Mouse (Mus musculus) stomach, embryonic 15.5 days (tissue): ENCODE results near the gene Cebpa. TPM values are rescaled to one million over a fixed set of nuclear protein-coding genes. Genes with fewer than 3 reads are reported as not detected.
A peak's percentile ranks its signal among the peaks of the same experiment; 100 is the strongest.

Experiments
- ATAC-seq: fragments of 200-750 bp; cut with Nextera tagmentation; 2 replicates; pipeline ENCODE4 v1.8.0; 2017; ENCODE audit warnings: low read depth, moderate number of reproducible peaks, moderate TSS enrichment; ENCODE audit not compliant: insufficient read depth, low FRiP score
- H3K27ac ChIP-seq: fragments of 300-500 bp; sonication (generic); 2 replicates; pipeline ENCODE4 v1.5.1; 2015; ENCODE audit warnings: mild to moderate bottlenecking, inconsistent platforms
- H3K27me3 ChIP-seq: fragments of 300-500 bp; sonication (generic); replicated peaks from 2 replicates; pipeline ENCODE4 v1.6.1; 2015; ENCODE audit warnings: inconsistent platforms
- H3K36me3 ChIP-seq: fragments of 300-500 bp; sonication (generic); 2 replicates; pipeline ENCODE4 v1.6.1; 2015; ENCODE audit warnings: inconsistent platforms
- H3K4me1 ChIP-seq: fragments of 300-500 bp; sonication (generic); 2 replicates; pipeline ENCODE4 v1.6.1; 2015; ENCODE audit warnings: inconsistent platforms
- H3K4me2 ChIP-seq: fragments of 300-500 bp; sonication (generic); 2 replicates; pipeline ENCODE4 v1.6.1; 2015; ENCODE audit warnings: mild to moderate bottlenecking, inconsistent platforms
- H3K4me3 ChIP-seq: fragments of 300-500 bp; sonication (generic); replicated peaks from 2 replicates; pipeline ENCODE4 v1.5.1; 2015; ENCODE audit warnings: inconsistent platforms
- H3K9ac ChIP-seq: fragments of 300-500 bp; sonication (generic); 2 replicates; pipeline ENCODE4 v1.6.1; 2015; ENCODE audit warnings: inconsistent platforms
- H3K9me3 ChIP-seq: fragments of 300-500 bp; sonication (generic); 2 replicates; pipeline ENCODE4 v1.6.1; 2016; ENCODE audit warnings: inconsistent platforms
- WGBS: fragments of 180-500 bp; shearing (Covaris S2); methylation state at CpG from one replicate; pipeline ENCODE4 v1.1.7; 2015; 5-methylcytosine and 5-hydroxymethylcytosine counted together
- polyA plus RNA-seq: library from polyadenylated mRNA; unstranded; fragments of >200 nt; fragmentation: Nextera tagmentation; extraction: Ambion mirVana; gene quantifications from 2 replicates; pipeline ENCODE4 v1.2.1, GENCODE M21; 2015

The Cebpa gene
- polyA plus RNA-seq, 1 experiment from 2014 or later, result 6.6 TPM

- H3K4me3 ChIP-seq, result no peak overlapping the region
- no peaks in the 10 kb centered on the region for H3K27me3 ChIP-seq
- H3K36me3 ChIP-seq, result no peaks in the 10 kb centered on the region
- 17% methylated on average over 3 of the region's 3 CpGs for WGBS
- no peak for ATAC-seq
- H3K4me1 ChIP-seq, result 0 out of 2 replicates have a peak, but pooled peaks cover 7% of the 10 kb centered on the region
- H3K4me2 ChIP-seq, result no peak overlapping the region
- H3K27ac ChIP-seq, result no peak overlapping the region
- no peaks in the 10 kb centered on the region for H3K9me3 ChIP-seq
- no peak overlapping the region for H3K9ac ChIP-seq
Observed at GRCm38 (mm10) chr7:35107630-35108029, 11.5 kb upstream of the Cebpa start.

GRCm38 (mm10) chr7:35108046-35108445 is 11.0 kb upstream of the Cebpa start:
- H3K4me1 ChIP-seq, result 0 out of 2 replicates have a peak, but pooled peaks cover 11% of the 10 kb centered on the region
- H3K27me3 ChIP-seq, result no peaks in the 10 kb centered on the region
- no peak overlapping the region for H3K4me3 ChIP-seq
- no peaks in the 10 kb centered on the region for H3K9me3 ChIP-seq
- ATAC-seq, result no peak
- H3K36me3 ChIP-seq, result no peaks in the 10 kb centered on the region
- H3K27ac ChIP-seq, result no peak overlapping the region
- H3K9ac ChIP-seq, result no peak overlapping the region
- WGBS, result 31% methylated on average over 2 of the region's 2 CpGs
- no peak overlapping the region for H3K4me2 ChIP-seq

- Histone ChIP-seq H3K9me3 (no peaks in the 10 kb centered on the region), H3K4me3 (no peak overlapping the region), H3K4me2 (no peak overlapping the region), H3K9ac (no peak overlapping the region), H3K4me1 (0 out of 2 replicates have a peak, but pooled peaks cover 11% of the 10 kb centered on the region), H3K27ac (peak overlapping the region; percentile 12; the same call in 1 of the 2 replicates), H3K27me3 (no peaks in the 10 kb centered on the region), H3K36me3 (no peaks in the 10 kb centered on the region)
- WGBS, result 55% methylated on average over 6 of the region's 6 CpGs
- ATAC-seq, result no peak
Observed at GRCm38 (mm10) chr7:35108663-35109062, 10.4 kb upstream of the Cebpa start.

- H3K9ac ChIP-seq, result no peak overlapping the region
- ATAC-seq, result peak; percentile 29; the same call in 1 of the 2 replicates
- no peaks in the 10 kb centered on the region for H3K36me3 ChIP-seq
- H3K4me3 ChIP-seq, result no peak overlapping the region
- H3K9me3 ChIP-seq, result no peaks in the 10 kb centered on the region
- H3K4me1 ChIP-seq, result peaks cover 17% of the 10 kb centered on the region
- WGBS, result 29% methylated on average over 4 of the region's 4 CpGs
- 0 out of 2 replicates have a peak, but pooled peaks cover 4% of the 10 kb centered on the region for H3K27me3 ChIP-seq
- peak overlapping the region; percentile 16; the same call in 1 of the 2 replicates for H3K27ac ChIP-seq
- no peak overlapping the region for H3K4me2 ChIP-seq
Observed at GRCm38 (mm10) chr7:35113136-35113535, 6.0 kb upstream of the Cebpa start.

GRCm38 (mm10) chr7:35113721-35114120 is 5.4 kb upstream of the Cebpa start:
- Histone ChIP-seq H3K27ac (no peak overlapping the region), H3K4me3 (no peak overlapping the region), H3K9me3 (no peaks in the 10 kb centered on the region), H3K36me3 (no peaks in the 10 kb centered on the region), H3K4me2 (no peak overlapping the region), H3K4me1 (peaks cover 18% of the 10 kb centered on the region), H3K27me3 (0 out of 2 replicates have a peak, but pooled peaks cover 4% of the 10 kb centered on the region), H3K9ac (no peak overlapping the region)
- WGBS, result 65% methylated on average over 5 of the region's 5 CpGs
- ATAC-seq, result no peak

- no peaks in the 10 kb centered on the region for H3K36me3 ChIP-seq
- H3K9me3 ChIP-seq, result no peaks in the 10 kb centered on the region
- ATAC-seq, result peak; percentile 49; the same call in 1 of the 2 replicates
- peaks cover 25% of the 10 kb centered on the region for H3K27me3 ChIP-seq
- no peak overlapping the region for H3K4me3 ChIP-seq
- H3K27ac ChIP-seq, result peak overlapping the region; percentile 92
- WGBS, result 47% methylated on average over 3 of the region's 3 CpGs
- H3K9ac ChIP-seq, result no peak overlapping the region
- no peak overlapping the region for H3K4me2 ChIP-seq
- H3K4me1 ChIP-seq, result peaks cover 31% of the 10 kb centered on the region
Observed at GRCm38 (mm10) chr7:35116524-35116923, 2.6 kb upstream of the Cebpa start.

GRCm38 (mm10) chr7:35117052-35117451 is 2.0 kb upstream of the Cebpa start:
- Histone ChIP-seq H3K27ac (peak overlapping the region; percentile 92), H3K9me3 (no peaks in the 10 kb centered on the region), H3K9ac (no peak overlapping the region), H3K36me3 (no peaks in the 10 kb centered on the region), H3K4me2 (no peak overlapping the region), H3K4me1 (peaks cover 33% of the 10 kb centered on the region), H3K27me3 (peaks cover 27% of the 10 kb centered on the region), H3K4me3 (no peak overlapping the region)
- no peak for ATAC-seq
- 38% methylated on average over 5 of the region's 5 CpGs for WGBS

- WGBS, result 2% methylated on average over 25 of the region's 25 CpGs
- ATAC-seq, result no peak
- peak overlapping the region; percentile 63 for H3K4me3 ChIP-seq
- peak overlapping the region; percentile 98 for H3K4me2 ChIP-seq
- H3K27me3 ChIP-seq, result peaks cover 33% of the 10 kb centered on the region
- peak overlapping the region; percentile 43; the same call in 1 of the 2 replicates for H3K9ac ChIP-seq
- peak overlapping the region; percentile 92 for H3K27ac ChIP-seq
- no peaks in the 10 kb centered on the region for H3K9me3 ChIP-seq
- peaks cover 34% of the 10 kb centered on the region for H3K4me1 ChIP-seq
- H3K36me3 ChIP-seq, result no peaks in the 10 kb centered on the region
Observed at GRCm38 (mm10) chr7:35117761-35118098, 1.4 kb upstream of the Cebpa start.

- H3K9ac ChIP-seq, result peak overlapping the region; percentile 43; the same call in 1 of the 2 replicates
- peak overlapping the region; percentile 92 for H3K27ac ChIP-seq
- peak overlapping the region; percentile 63 for H3K4me3 ChIP-seq
- peaks cover 31% of the 10 kb centered on the region for H3K4me1 ChIP-seq
- H3K27me3 ChIP-seq, result peaks cover 33% of the 10 kb centered on the region
- no peaks in the 10 kb centered on the region for H3K36me3 ChIP-seq
- ATAC-seq, result peak; percentile 61
- no peaks in the 10 kb centered on the region for H3K9me3 ChIP-seq
- peak overlapping the region; percentile 98 for H3K4me2 ChIP-seq
- under 1% methylated on average over 49 of the region's 49 CpGs for WGBS
Observed at GRCm38 (mm10) chr7:35118099-35118781, 853 bp upstream of the Cebpa start.

GRCm38 (mm10) chr7:35119506-35120145 is 533 bp downstream of the Cebpa start:
- H3K27me3 ChIP-seq, result peaks cover 33% of the 10 kb centered on the region
- H3K9ac ChIP-seq, result peak overlapping the region; percentile 38
- H3K4me2 ChIP-seq, result peak overlapping the region; percentile 98
- no peaks in the 10 kb centered on the region for H3K36me3 ChIP-seq
- ATAC-seq, result no peak
- H3K9me3 ChIP-seq, result no peaks in the 10 kb centered on the region
- peaks cover 36% of the 10 kb centered on the region for H3K4me1 ChIP-seq
- under 1% methylated on average over 61 of the region's 83 CpGs for WGBS
- peak overlapping the region; percentile 74 for H3K27ac ChIP-seq
- peak overlapping the region; percentile 63 for H3K4me3 ChIP-seq

- H3K9ac ChIP-seq, result peak overlapping the region; percentile 38
- peak overlapping the region; percentile 98 for H3K4me2 ChIP-seq
- WGBS, result 2% methylated on average over 53 of the region's 53 CpGs
- peak overlapping the region; percentile 63 for H3K4me3 ChIP-seq
- peaks cover 33% of the 10 kb centered on the region for H3K27me3 ChIP-seq
- no peaks in the 10 kb centered on the region for H3K36me3 ChIP-seq
- H3K4me1 ChIP-seq, result peaks cover 36% of the 10 kb centered on the region
- no peak overlapping the region for H3K27ac ChIP-seq
- ATAC-seq, result no peak
- no peaks in the 10 kb centered on the region for H3K9me3 ChIP-seq
Observed at GRCm38 (mm10) chr7:35120146-35120691, 1.1 kb downstream of the Cebpa start.

- Histone ChIP-seq H3K4me1 (peaks cover 36% of the 10 kb centered on the region), H3K4me3 (peak overlapping the region; percentile 63), H3K27me3 (peaks cover 33% of the 10 kb centered on the region), H3K9me3 (no peaks in the 10 kb centered on the region), H3K36me3 (no peaks in the 10 kb centered on the region), H3K27ac (no peak overlapping the region), H3K9ac (no peak overlapping the region), H3K4me2 (peak overlapping the region; percentile 98)
- 26% methylated on average over 8 of the region's 8 CpGs for WGBS
- no peak for ATAC-seq
Observed at GRCm38 (mm10) chr7:35121150-35121549, 2.1 kb downstream of the Cebpa start.
